Mouse (Mus musculus): ENCODE data around the gene Man2b1. TPM values are rescaled to one million over a fixed set of nuclear protein-coding genes. Genes with fewer than 3 reads are reported as not detected.
"Not testable (repeated sequence)": the region's sequence is repeated elsewhere in the genome, so short reads cannot be mapped to it uniquely, and the experiment has no call there.

The Man2b1 gene
- polyA plus RNA-seq, 1 experiment from 2014 or later: 55.4 TPM

- ATAC-seq: no peak
- Histone ChIP-seq H3K9ac (no peak overlapping the region), H3K4me2 (replicated peaks) (no peak overlapping the region), H3K27ac (no peak overlapping the region), H3K4me1 (replicated peaks) (no peaks in the 10 kb centered on the region), H3K9me3 (no peaks in the 10 kb centered on the region), H3K36me3 (peaks cover 22% of the 10 kb centered on the region), H3K27me3 (replicated peaks) (no peaks in the 10 kb centered on the region), H3K4me3 (replicated peaks) (no peak overlapping the region)
- WGBS: 89% methylated on average over 16 of the region's 16 CpGs
These were observed 13.1 kb downstream of the Man2b1 start for GRCm38 (mm10) chr8:85096196-85096595.

GRCm38 (mm10) chr8:85096850-85097249 lies 13.8 kb downstream of the Man2b1 start:
- Histone ChIP-seq H3K36me3 (peaks cover 22% of the 10 kb centered on the region), H3K27me3 (replicated peaks) (no peaks in the 10 kb centered on the region), H3K27ac (no peak overlapping the region), H3K4me1 (replicated peaks) (no peaks in the 10 kb centered on the region), H3K4me2 (replicated peaks) (no peak overlapping the region), H3K9me3 (no peaks in the 10 kb centered on the region), H3K4me3 (replicated peaks) (no peak overlapping the region), H3K9ac (no peak overlapping the region)
- 85% methylated on average over 4 of the region's 4 CpGs for WGBS
- ATAC-seq: no peak

GRCm38 (mm10) chr8:85100076-85100665 lies 17.1 kb downstream of the Man2b1 start:
- no peaks in the 10 kb centered on the region for H3K4me1 ChIP-seq (replicated peaks)
- peaks cover 19% of the 10 kb centered on the region for H3K36me3 ChIP-seq
- H3K27ac ChIP-seq: no peak overlapping the region
- 85% methylated on average over 4 of the region's 4 CpGs for WGBS
- no peak overlapping the region for H3K4me3 ChIP-seq (replicated peaks)
- no peaks in the 10 kb centered on the region for H3K9me3 ChIP-seq
- H3K27me3 ChIP-seq (replicated peaks): no peaks in the 10 kb centered on the region
- H3K4me2 ChIP-seq (replicated peaks): no peak overlapping the region
- ATAC-seq: no peak
- H3K9ac ChIP-seq: no peak overlapping the region

GRCm38 (mm10) chr8:85113241-85113640 lies 30.2 kb downstream of the Man2b1 start:
- WGBS: 92% methylated on average over 10 of the region's 10 CpGs
- Histone ChIP-seq H3K4me2 (replicated peaks) (no peak overlapping the region), H3K4me3 (replicated peaks) (no peak overlapping the region), H3K36me3 (peaks cover 21% of the 10 kb centered on the region), H3K9me3 (no peaks in the 10 kb centered on the region), H3K4me1 (replicated peaks) (no peaks in the 10 kb centered on the region), H3K27me3 (replicated peaks) (no peaks in the 10 kb centered on the region), H3K9ac (no peak overlapping the region), H3K27ac (no peak overlapping the region)
- ATAC-seq: no peak

- Histone ChIP-seq H3K27ac (no peak overlapping the region), H3K9me3 (no peaks in the 10 kb centered on the region), H3K4me2 (replicated peaks) (no peak overlapping the region), H3K36me3 (peaks cover 9% of the 10 kb centered on the region), H3K9ac (no peak overlapping the region), H3K4me1 (replicated peaks) (no peaks in the 10 kb centered on the region), H3K27me3 (replicated peaks) (no peaks in the 10 kb centered on the region), H3K4me3 (replicated peaks) (no peak overlapping the region)
- 84% methylated on average over 4 of the region's 4 CpGs for WGBS
- no peak for ATAC-seq
These were observed 32.4 kb downstream of the Man2b1 start for GRCm38 (mm10) chr8:85115501-85115900.

GRCm38 (mm10) chr8:85116984-85117383 lies 33.9 kb downstream of the Man2b1 start:
- Histone ChIP-seq H3K4me3 (replicated peaks) (no peak overlapping the region), H3K27ac (no peak overlapping the region), H3K36me3 (no peaks in the 10 kb centered on the region), H3K9me3 (no peaks in the 10 kb centered on the region), H3K27me3 (replicated peaks) (no peaks in the 10 kb centered on the region), H3K4me2 (replicated peaks) (no peak overlapping the region), H3K9ac (no peak overlapping the region), H3K4me1 (replicated peaks) (no peaks in the 10 kb centered on the region)
- WGBS: 51% methylated on average over 7 of the region's 7 CpGs
- ATAC-seq: no peak

GRCm38 (mm10) chr8:85119052-85119981 lies 36.2 kb downstream of the Man2b1 start:
- peak; percentile 97 for ATAC-seq
- 5% methylated on average over 37 of the region's 37 CpGs for WGBS
- Histone ChIP-seq H3K4me3 (replicated peaks) (peak overlapping the region; percentile 67), H3K4me2 (replicated peaks) (peak overlapping the region; percentile 86), H3K4me1 (replicated peaks) (no peaks in the 10 kb centered on the region), H3K27ac (peak overlapping the region; percentile 79), H3K27me3 (replicated peaks) (no peaks in the 10 kb centered on the region), H3K9me3 (no peaks in the 10 kb centered on the region), H3K36me3 (no peaks in the 10 kb centered on the region), H3K9ac (peak overlapping the region; percentile 76)

- H3K9me3 ChIP-seq; H3K4me3 ChIP-seq (replicated peaks); H3K27ac ChIP-seq; H3K9ac ChIP-seq; H3K27me3 ChIP-seq (replicated peaks); H3K36me3 ChIP-seq; H3K4me1 ChIP-seq (replicated peaks); ATAC-seq; H3K4me2 ChIP-seq (replicated peaks): not testable (repeated sequence)
- WGBS: 79% methylated on average over 5 of the region's 5 CpGs
These were observed 37.2 kb downstream of the Man2b1 start for GRCm38 (mm10) chr8:85120251-85120650.

GRCm38 (mm10) chr8:85122995-85123394 lies 39.9 kb downstream of the Man2b1 start, which contains the start of gene Zfp791:
TSS of gene Zfp791 (minus strand) at chr8:85123095.
- Histone ChIP-seq H3K4me3 (replicated peaks) (no peak within 1 kb of the TSS), H3K27me3 (replicated peaks) (no peaks in the 10 kb centered on the region), H3K27ac (no peak within 1 kb of the TSS), H3K36me3 (no peaks in the 10 kb centered on the region), H3K9ac (no peak within 1 kb of the TSS), H3K9me3 (no peaks in the 10 kb centered on the region), H3K4me1 (replicated peaks) (no peaks in the 10 kb centered on the region), H3K4me2 (replicated peaks) (no peak within 1 kb of the TSS)
- WGBS: 78% methylated on average over 3 of the region's 3 CpGs
- no peak for ATAC-seq

- no peak overlapping the region for H3K9ac ChIP-seq
- no peak for ATAC-seq
- WGBS: 87% methylated on average over 8 of the region's 8 CpGs
- H3K4me3 ChIP-seq (replicated peaks): no peak overlapping the region
- no peaks in the 10 kb centered on the region for H3K4me1 ChIP-seq (replicated peaks)
- H3K9me3 ChIP-seq: no peaks in the 10 kb centered on the region
- no peaks in the 10 kb centered on the region for H3K27me3 ChIP-seq (replicated peaks)
- H3K27ac ChIP-seq: no peak overlapping the region
- no peak overlapping the region for H3K4me2 ChIP-seq (replicated peaks)
- H3K36me3 ChIP-seq: no peaks in the 10 kb centered on the region
These were observed 40.6 kb downstream of the Man2b1 start for GRCm38 (mm10) chr8:85123691-85124090.

- no peak overlapping the region for H3K9ac ChIP-seq
- H3K27me3 ChIP-seq (replicated peaks): no peaks in the 10 kb centered on the region
- no peak overlapping the region for H3K4me3 ChIP-seq (replicated peaks)
- WGBS: 83% methylated on average over 1 of the region's 1 CpGs
- H3K36me3 ChIP-seq: no peaks in the 10 kb centered on the region
- H3K9me3 ChIP-seq: no peaks in the 10 kb centered on the region
- H3K4me1 ChIP-seq (replicated peaks): peaks cover 2% of the 10 kb centered on the region; the same call in 1 of the 2 replicates
- no peak overlapping the region for H3K27ac ChIP-seq
- peak; percentile 80 for ATAC-seq
- H3K4me2 ChIP-seq (replicated peaks): no peak overlapping the region
These were observed 49.3 kb downstream of the Man2b1 start for GRCm38 (mm10) chr8:85132335-85132734.

- not testable (repeated sequence) for H3K4me3 ChIP-seq (replicated peaks); ATAC-seq; H3K4me2 ChIP-seq (replicated peaks); H3K4me1 ChIP-seq (replicated peaks); H3K9me3 ChIP-seq; H3K27ac ChIP-seq; H3K36me3 ChIP-seq; H3K9ac ChIP-seq; H3K27me3 ChIP-seq (replicated peaks)
- WGBS: 90% methylated on average over 2 of the region's 2 CpGs
These were observed 52.6 kb downstream of the Man2b1 start for GRCm38 (mm10) chr8:85135690-85136089.
